Mouse (Mus musculus): ENCODE measurements around the gene Zbtb37. TPM values are rescaled to one million over a fixed set of nuclear protein-coding genes. Genes with fewer than 3 reads are reported as not detected.

The Zbtb37 gene
- 0.85 and 1.6 TPM in 2 replicates for polyA plus RNA-seq (2021; fragmentation: Nextera tagmentation)
- long read RNA-seq, experiment 1, partial matches to known transcripts: 0 of 3 reads
- long read RNA-seq, experiment 1, other reads (novel, unspliced or antisense): 3 of 3 reads
- long read RNA-seq, experiment 2, partial matches to known transcripts: 1 of 7 reads
- long read RNA-seq, experiment 2, other reads (novel, unspliced or antisense): 6 of 7 reads

DNA sequence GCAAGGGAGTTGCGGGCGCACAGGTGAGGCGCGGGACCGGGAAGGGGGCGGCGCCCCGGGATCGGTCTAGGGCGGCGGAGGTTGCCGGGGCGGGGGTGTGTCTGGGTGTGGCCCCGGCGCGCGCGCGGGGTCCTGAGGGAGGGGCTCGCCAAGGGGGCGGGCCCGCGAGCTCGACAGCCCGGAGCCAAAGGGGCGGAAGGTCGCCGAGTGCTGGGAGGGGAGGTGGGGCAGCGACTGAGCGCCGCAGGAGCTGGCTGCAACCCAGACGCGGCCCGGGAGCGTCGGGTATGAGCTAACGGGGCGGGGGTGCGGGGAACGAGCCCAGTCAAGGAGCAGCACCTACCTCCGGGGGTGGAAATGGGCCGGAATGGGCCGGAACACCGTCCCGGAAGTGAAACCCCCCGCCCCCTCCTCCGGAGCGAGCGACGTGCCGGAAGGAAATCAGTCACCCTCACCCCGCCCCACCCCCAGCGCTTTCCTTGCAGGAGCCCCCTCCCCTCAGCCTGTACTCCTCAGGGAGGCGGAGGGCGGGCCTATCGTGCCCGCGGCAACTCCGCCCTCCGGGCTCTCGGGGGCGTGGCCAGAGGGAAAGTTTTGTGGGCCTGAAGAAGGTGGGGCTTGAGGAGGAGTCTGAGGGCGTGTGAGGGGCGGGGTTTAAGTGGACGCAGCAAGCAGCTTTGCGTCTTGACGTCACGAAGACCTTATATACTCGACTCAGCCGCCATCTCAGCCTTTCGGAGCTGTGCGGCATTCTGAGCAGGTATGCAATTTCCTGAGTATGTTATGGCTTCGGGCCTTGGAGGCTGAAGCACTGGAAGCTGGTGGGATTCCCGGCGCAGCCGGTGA, at the start of gene Zbtb37:
TSS of gene Zbtb37 (minus strand) at position 415 of the 846 bp plus-strand sequence.

GRCm38 (mm10) chr1:161070352-161071271, 36.0 kb upstream of the Zbtb37 start, which contains the start of the genes Dars2 and Cenpl:
TSS of gene Dars2 (minus strand) at chr1:161070658.
TSS of gene Cenpl (plus strand) at chr1:161070713.

DNA sequence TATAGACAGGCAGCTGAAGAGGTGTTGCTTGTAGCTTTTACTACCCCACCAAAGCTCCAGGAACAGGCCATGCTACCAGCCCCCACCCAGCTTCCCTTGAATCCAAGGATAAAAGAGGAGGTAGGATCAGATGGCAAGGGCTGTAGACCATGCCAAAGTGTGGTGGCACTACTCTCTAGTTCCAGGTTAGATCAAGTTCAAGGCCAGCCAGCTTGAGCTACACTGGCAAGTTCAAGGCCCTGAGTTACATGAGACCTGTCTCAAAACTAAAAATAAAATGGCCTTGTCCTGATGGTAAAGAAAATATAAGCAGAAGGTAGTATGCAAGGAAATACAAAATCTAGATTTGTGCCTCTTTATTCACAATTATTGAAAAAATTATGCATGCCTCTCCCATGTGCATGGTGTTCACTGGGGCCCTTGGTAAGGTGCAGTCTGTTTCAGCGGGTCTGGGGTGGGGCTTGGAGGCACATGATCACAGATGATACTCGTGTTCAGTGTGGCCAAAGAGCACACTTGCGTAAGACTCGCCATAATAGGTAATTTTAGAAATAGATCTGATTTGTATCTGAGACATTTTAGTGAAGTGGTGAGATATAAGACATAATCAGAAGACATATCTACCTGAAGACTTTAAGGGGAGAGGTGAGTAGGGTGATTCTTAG, 56.4 kb downstream of the Zbtb37 start, which contains the start of gene Serpinc1:
TSS of gene Serpinc1 (plus strand) at position 515 of the 665 bp plus-strand sequence.

Other genes starting within 250 kb of the Zbtb37 start
- gene Rabgap1l, start 241.6 kb downstream of the Zbtb37 start, polyA plus RNA-seq (2021; fragmentation: Nextera tagmentation): 35.4 and 36.0 TPM in 2 replicates
- 8.3 TPM in 2 replicates for gene Rc3h1, start 128.4 kb downstream of the Zbtb37 start, polyA plus RNA-seq (2021; fragmentation: Nextera tagmentation)
- gene Serpinc1, start 56.3 kb downstream of the Zbtb37 start, polyA plus RNA-seq (2021; fragmentation: Nextera tagmentation): 0.24 and 0.25 TPM in 2 replicates
- 27.6 and 32.6 TPM in 2 replicates for gene Dars2, start 35.8 kb upstream of the Zbtb37 start, polyA plus RNA-seq (2021; fragmentation: Nextera tagmentation)
- 1.1 and 1.2 TPM in 2 replicates for gene Cenpl, start 35.9 kb upstream of the Zbtb37 start, polyA plus RNA-seq (2021; fragmentation: Nextera tagmentation)
- 3.3 and 3.8 TPM in 2 replicates for gene Klhl20, start 96.7 kb upstream of the Zbtb37 start, polyA plus RNA-seq (2021; fragmentation: Nextera tagmentation)
- 17.1 and 19.0 TPM in 2 replicates for gene Ankrd45, start 107.8 kb upstream of the Zbtb37 start, polyA plus RNA-seq (2021; fragmentation: Nextera tagmentation)
- not detected in 2 replicates for gene Tex50, start 124.5 kb upstream of the Zbtb37 start, polyA plus RNA-seq (2021; fragmentation: Nextera tagmentation)
- gene Prdx6, start 216.4 kb upstream of the Zbtb37 start, polyA plus RNA-seq (2021; fragmentation: Nextera tagmentation): 1,195 and 1,249 TPM in 2 replicates

Measured in layer of hippocampus, adult 6 months (tissue).